Mouse (Mus musculus): Measurements from ENCODE around the gene Coa5. TPM values are rescaled to one million over a fixed set of nuclear protein-coding genes. Genes with fewer than 3 reads are reported as not detected.

Gene Coa5
- polyA plus RNA-seq, 1 experiment from 2014 or later = 83.4 TPM

GRCm38 (mm10) chr1:37428911-37429310, 992 bp downstream of the Coa5 start:
- CTCF ChIA-PET = interaction anchor here (1.0 to 1.5 kb wide), 2 partner anchors 9 to 10 kb away, joined by 3 to 4 read pairs; no protein-coding TSS in a partner anchor
- no peak for TF ChIP-seq CTCF (IDR thresholded peaks at IDR 0.05)
- POLR2A ChIA-PET = no interaction called here
- in situ Hi-C loops (cut with MboI; ENCODE audit: low pct_unique_long_range_greater_than_20kb) = no loop called here
- H3K27me3 ChIP-seq = no peaks in the 10 kb centered on the region
- ATAC-seq (no peak), DNase-seq (ENCODE audit: low read depth, low spot score) (no peak)

GRCm38 (mm10) chr1:37427144-37427875, 2.6 kb downstream of the Coa5 start:
- ATAC-seq (no peak), DNase-seq (ENCODE audit: low read depth, low spot score) (no peak)
- in situ Hi-C loops (cut with MboI; ENCODE audit: low pct_unique_long_range_greater_than_20kb) = no loop called here
- no peaks in the 10 kb centered on the region for H3K27me3 ChIP-seq
- TF ChIP-seq CTCF (IDR thresholded peaks at IDR 0.05) = no peak
- ChIA-PET CTCF (interaction anchor here (0.8 to 1.1 kb wide), 2 partner anchors 8 to 15 kb away, joined by 3 to 7 read pairs; no protein-coding TSS in a partner anchor), POLR2A (interaction anchor here (0.6 to 0.8 kb wide), 3 partner anchors 8 to 18 kb away, joined by 3 to 7 read pairs (median 3); no protein-coding TSS in a partner anchor)

- in situ Hi-C loops (cut with MboI; ENCODE audit: low pct_unique_long_range_greater_than_20kb) = no loop called here
- no peaks in the 10 kb centered on the region for H3K27me3 ChIP-seq
- CTCF ChIA-PET = interaction anchor here (1.3 to 1.5 kb wide), 2 partner anchors 8 to 10 kb away, joined by 4 to 7 read pairs; partner anchors contain the start of gene Coa5
- peak; percentile 89 for TF ChIP-seq CTCF (IDR thresholded peaks at IDR 0.05)
- DNase-seq (ENCODE audit: low read depth, low spot score) (no peak), ATAC-seq (peak; percentile 58)
- POLR2A ChIA-PET = interaction anchor here (1.0 to 1.1 kb wide), 2 partner anchors 9 to 14 kb away, joined by 3 read pairs; no protein-coding TSS in a partner anchor
Measured at GRCm38 (mm10) chr1:37419420-37419819, 10.5 kb downstream of the Coa5 start.

GRCm38 (mm10) chr1:37415394-37415793, 14.5 kb downstream of the Coa5 start:
- DNase-seq (ENCODE audit: low read depth, low spot score) (no peak), ATAC-seq (no peak)
- H3K27me3 ChIP-seq = no peaks in the 10 kb centered on the region
- no peak for TF ChIP-seq CTCF (IDR thresholded peaks at IDR 0.05)
- CTCF ChIA-PET = no interaction called here
- in situ Hi-C loops (cut with MboI; ENCODE audit: low pct_unique_long_range_greater_than_20kb) = no loop called here
- POLR2A ChIA-PET = no interaction called here

GRCm38 (mm10) chr1:37409647-37410046, 20.3 kb downstream of the Coa5 start:
- DNase-seq (ENCODE audit: low read depth, low spot score) = no peak
- in situ Hi-C loops (cut with MboI; ENCODE audit: low pct_unique_long_range_greater_than_20kb) = no loop called here
- H3K27me3 ChIP-seq = no peaks in the 10 kb centered on the region
- ChIA-PET CTCF (interaction anchor here (1.2 to 1.3 kb wide), 2 partner anchors 31 to 137 kb away, joined by 3 to 5 read pairs; no protein-coding TSS in a partner anchor), POLR2A (interaction anchor here (0.9 kb wide), 1 partner anchor 18 kb away, joined by 3 read pairs; no protein-coding TSS in a partner anchor)
- no peak for ATAC-seq
- TF ChIP-seq CTCF (IDR thresholded peaks at IDR 0.05) = no peak

GRCm38 (mm10) chr1:37408678-37409077, 21.2 kb downstream of the Coa5 start:
- H3K27me3 ChIP-seq = no peaks in the 10 kb centered on the region
- ATAC-seq (no peak), DNase-seq (ENCODE audit: low read depth, low spot score) (no peak)
- in situ Hi-C loops (cut with MboI; ENCODE audit: low pct_unique_long_range_greater_than_20kb) = no loop called here
- TF ChIP-seq CTCF (IDR thresholded peaks at IDR 0.05) = no peak
- POLR2A ChIA-PET = no interaction called here
- CTCF ChIA-PET = no interaction called here

- CTCF ChIA-PET = no interaction called here
- no peak for DNase-seq (ENCODE audit: low read depth, low spot score)
- TF ChIP-seq CTCF (IDR thresholded peaks at IDR 0.05) = no peak
- POLR2A ChIA-PET = no interaction called here
- in situ Hi-C loops (cut with MboI; ENCODE audit: low pct_unique_long_range_greater_than_20kb) = no loop called here
- ATAC-seq = no peak
- no peaks in the 10 kb centered on the region for H3K27me3 ChIP-seq
Measured at GRCm38 (mm10) chr1:37408059-37408458, 21.8 kb downstream of the Coa5 start.

- in situ Hi-C loops (cut with MboI; ENCODE audit: low pct_unique_long_range_greater_than_20kb) = no loop called here
- ChIA-PET CTCF (no interaction called here), POLR2A (no interaction called here)
- ATAC-seq (no peak), DNase-seq (ENCODE audit: low read depth, low spot score) (no peak)
- no peak for TF ChIP-seq CTCF (IDR thresholded peaks at IDR 0.05)
- H3K27me3 ChIP-seq = no peaks in the 10 kb centered on the region
Measured at GRCm38 (mm10) chr1:37407228-37407627, 22.7 kb downstream of the Coa5 start.

GRCm38 (mm10) chr1:37405137-37405536, 24.8 kb downstream of the Coa5 start:
- TF ChIP-seq CTCF (IDR thresholded peaks at IDR 0.05) = no peak
- DNase-seq (ENCODE audit: low read depth, low spot score) (no peak), ATAC-seq (no peak)
- in situ Hi-C loops (cut with MboI; ENCODE audit: low pct_unique_long_range_greater_than_20kb) = no loop called here
- CTCF ChIA-PET = no interaction called here
- no peaks in the 10 kb centered on the region for H3K27me3 ChIP-seq
- POLR2A ChIA-PET = no interaction called here

- H3K27me3 ChIP-seq = no peaks in the 10 kb centered on the region
- DNase-seq (ENCODE audit: low read depth, low spot score) = peak; percentile 15
- peak; percentile 76 for ATAC-seq
- POLR2A ChIA-PET = no interaction called here
- CTCF ChIA-PET = interaction anchor here (0.7 to 1.8 kb wide), 5 partner anchors 9 to 129 kb away, joined by 3 to 5 read pairs (median 4); no protein-coding TSS in a partner anchor
- peak; percentile 83 for TF ChIP-seq CTCF (IDR thresholded peaks at IDR 0.05)
- in situ Hi-C loops (cut with MboI; ENCODE audit: low pct_unique_long_range_greater_than_20kb) = loop anchor here (5.0 kb wide), 1 partner anchor 129 kb away; no protein-coding TSS in a partner anchor
Measured at GRCm38 (mm10) chr1:37401687-37402086, 28.2 kb downstream of the Coa5 start.

GRCm38 (mm10) chr1:37399734-37400133, 30.2 kb downstream of the Coa5 start:
- ATAC-seq (no peak), DNase-seq (ENCODE audit: low read depth, low spot score) (no peak)
- POLR2A ChIA-PET = no interaction called here
- H3K27me3 ChIP-seq = no peaks in the 10 kb centered on the region
- no peak for TF ChIP-seq CTCF (IDR thresholded peaks at IDR 0.05)
- CTCF ChIA-PET = interaction anchor here (0.7 to 1.0 kb wide), 2 partner anchors 51 to 962 kb away, joined by 3 read pairs; no protein-coding TSS in a partner anchor
- in situ Hi-C loops (cut with MboI; ENCODE audit: low pct_unique_long_range_greater_than_20kb) = loop anchor here (5.0 to 25.0 kb wide), 2 partner anchors 127 to 612 kb away; no protein-coding TSS in a partner anchor
